Mouse (Mus musculus) T-helper 17 cell (primary cell): ENCODE results near the gene Bbip1.

Experiments
- in situ Hi-C, 2 experiments: fragments of 300-600 bp; cut with MboI, MseI; formaldehyde crosslinking; loops; 1 replicate in 1 of 2; 2 replicates in 1 of 2; pipeline ENCODE4 v1.15.1; 2025; ENCODE audit warnings: high pct_unique_total_duplicates in 2 of 2

Bbip1 gene

GRCm38 (mm10) chr19:53891569-53891968 lies 52.9 kb downstream of the Bbip1 start:
- in situ Hi-C loops = no loop called here

GRCm38 (mm10) chr19:53890781-53891251 lies 53.6 kb downstream of the Bbip1 start:
- in situ Hi-C loops = no loop called here

- in situ Hi-C loops = no loop called here
Observed at GRCm38 (mm10) chr19:53890274-53890673, 54.2 kb downstream of the Bbip1 start.

- in situ Hi-C loops = no loop called here
Observed at GRCm38 (mm10) chr19:53889555-53889954, 54.9 kb downstream of the Bbip1 start.

GRCm38 (mm10) chr19:53888331-53888730 lies 56.1 kb downstream of the Bbip1 start:
- in situ Hi-C loops = no loop called here

- in situ Hi-C loops = no loop called here
Observed at GRCm38 (mm10) chr19:53887822-53888221, 56.6 kb downstream of the Bbip1 start.

GRCm38 (mm10) chr19:53886576-53887370 lies 57.7 kb downstream of the Bbip1 start:
- in situ Hi-C loops = no loop called here

- in situ Hi-C loops = no loop called here
Observed at GRCm38 (mm10) chr19:53885450-53885849, 59.0 kb downstream of the Bbip1 start.

- in situ Hi-C loops = no loop called here
Observed at GRCm38 (mm10) chr19:53881786-53882185, 62.6 kb downstream of the Bbip1 start.

- in situ Hi-C loops = no loop called here
Observed at GRCm38 (mm10) chr19:53880460-53880859, 64.0 kb downstream of the Bbip1 start.
